Mouse (Mus musculus): ENCODE measurements around the gene Wasl. TPM values are rescaled to one million over a fixed set of nuclear protein-coding genes. Genes with fewer than 3 reads are reported as not detected.
A peak's percentile ranks its signal among the peaks of the same experiment; 100 is the strongest.

The Wasl gene
- polyA plus RNA-seq, 1 experiment from 2014 or later, result 76.6 TPM

DNA sequence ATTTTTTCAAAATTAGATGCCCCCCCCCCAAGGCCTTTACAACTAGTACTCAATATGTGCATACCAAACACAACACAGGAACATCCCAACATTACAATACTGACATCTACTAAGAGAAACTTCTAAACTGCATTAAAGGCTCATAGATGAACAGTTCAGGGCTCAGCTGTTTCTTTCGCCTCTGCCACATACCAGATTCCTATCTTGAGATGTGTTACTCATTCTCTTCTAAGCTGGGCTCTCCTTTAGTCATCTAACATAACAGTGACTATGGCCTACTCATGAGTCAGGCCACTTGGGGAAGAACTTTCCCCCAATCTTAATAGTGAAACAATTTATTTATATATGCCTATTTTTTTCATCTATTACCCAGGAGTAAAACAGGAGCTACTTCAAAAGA is 36.3 kb downstream of the Wasl start:
- 90% methylated on average over 1 of the region's 1 CpGs for WGBS
- H3K4me3 ChIP-seq (ENCODE audit: low read length), result no peak overlapping the region
- H3K27me3 ChIP-seq (replicated peaks; ENCODE audit: control insufficient read depth, insufficient read depth, low read length), result no peaks in the 10 kb centered on the region
- H3K4me2 ChIP-seq (ENCODE audit: low read depth, low read length), result no peak overlapping the region
- no peaks in the 10 kb centered on the region for H3K36me3 ChIP-seq (ENCODE audit: control insufficient read depth, insufficient read depth, low read length)
- no peak for ATAC-seq
- no peaks in the 10 kb centered on the region for H3K9me3 ChIP-seq (ENCODE audit: control insufficient read depth, low read length)
- H3K4me1 ChIP-seq (ENCODE audit: control insufficient read depth, insufficient read depth, low read length), result 0 out of 2 replicates have a peak, but pooled peaks cover 3% of the 10 kb centered on the region
- no peak overlapping the region for H3K27ac ChIP-seq (ENCODE audit: low read length)
- H3K9ac ChIP-seq (ENCODE audit: low read depth, low read length), result no peak overlapping the region

DNA sequence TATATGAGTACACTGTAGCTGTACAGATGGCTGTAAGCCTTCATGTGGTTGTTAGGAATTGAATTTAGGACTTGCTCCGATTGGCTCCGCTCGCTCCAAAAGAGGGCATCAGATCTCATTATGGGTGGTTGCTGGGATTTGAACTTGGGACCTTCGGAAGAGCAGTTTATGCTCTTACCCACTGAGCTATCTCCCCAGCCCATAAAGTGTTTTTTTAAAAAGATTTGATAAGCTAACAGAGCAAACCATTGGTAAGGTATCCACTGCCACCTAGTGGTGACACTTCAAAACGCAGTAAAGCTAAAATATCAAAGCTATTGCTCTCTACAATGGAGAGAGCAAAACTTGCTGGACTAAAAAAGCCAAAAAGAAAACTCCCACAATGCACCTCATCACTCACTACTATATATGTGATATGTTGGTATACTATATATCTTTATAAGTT is 37.2 kb downstream of the Wasl start:
- peak; percentile 49 for ATAC-seq
- Histone ChIP-seq H3K4me3 (ENCODE audit: low read length) (no peak overlapping the region), H3K9ac (ENCODE audit: low read depth, low read length) (no peak overlapping the region), H3K4me2 (ENCODE audit: low read depth, low read length) (no peak overlapping the region), H3K27ac (ENCODE audit: low read length) (no peak overlapping the region), H3K4me1 (ENCODE audit: control insufficient read depth, insufficient read depth, low read length) (0 out of 2 replicates have a peak, but pooled peaks cover 3% of the 10 kb centered on the region), H3K9me3 (ENCODE audit: control insufficient read depth, low read length) (no peaks in the 10 kb centered on the region), H3K36me3 (ENCODE audit: control insufficient read depth, insufficient read depth, low read length) (no peaks in the 10 kb centered on the region), H3K27me3 (replicated peaks; ENCODE audit: control insufficient read depth, insufficient read depth, low read length) (no peaks in the 10 kb centered on the region)
- 63% methylated on average over 5 of the region's 5 CpGs for WGBS

DNA sequence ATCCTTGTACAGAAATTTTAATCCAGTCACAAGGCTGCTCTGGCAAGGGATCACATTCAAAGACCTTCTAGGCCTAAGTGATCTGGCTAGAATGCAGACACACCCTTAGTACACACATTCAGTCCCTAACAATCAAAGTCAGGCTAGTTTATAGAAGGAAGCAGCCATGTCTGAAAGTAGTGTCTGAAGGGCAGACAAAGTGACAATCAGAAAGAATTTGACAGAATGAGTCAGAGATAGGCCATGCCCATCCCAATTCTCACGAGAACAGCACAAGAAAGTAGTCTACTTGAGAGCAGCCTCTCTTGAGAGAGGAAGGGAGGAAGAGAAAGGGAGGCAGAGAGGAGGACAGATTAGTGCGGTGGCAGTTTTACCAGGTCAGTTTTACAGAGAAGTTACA is 42.7 kb downstream of the Wasl start:
- no peak overlapping the region for H3K4me3 ChIP-seq (ENCODE audit: low read length)
- no peak overlapping the region for H3K27ac ChIP-seq (ENCODE audit: low read length)
- no peaks in the 10 kb centered on the region for H3K9me3 ChIP-seq (ENCODE audit: control insufficient read depth, low read length)
- H3K27me3 ChIP-seq (replicated peaks; ENCODE audit: control insufficient read depth, insufficient read depth, low read length), result no peaks in the 10 kb centered on the region
- H3K9ac ChIP-seq (ENCODE audit: low read depth, low read length), result no peak overlapping the region
- ATAC-seq, result peak; percentile 67
- H3K4me2 ChIP-seq (ENCODE audit: low read depth, low read length), result no peak overlapping the region
- no peaks in the 10 kb centered on the region for H3K4me1 ChIP-seq (ENCODE audit: control insufficient read depth, insufficient read depth, low read length)
- WGBS, result 80% methylated on average over 2 of the region's 2 CpGs
- peaks cover 2% of the 10 kb centered on the region; the same call in 1 of the 2 replicates for H3K36me3 ChIP-seq (ENCODE audit: control insufficient read depth, insufficient read depth, low read length)

GRCm38 (mm10) chr6:24620936-24621335 is 43.9 kb downstream of the Wasl start:
- no peaks in the 10 kb centered on the region for H3K4me1 ChIP-seq (ENCODE audit: control insufficient read depth, insufficient read depth, low read length)
- H3K4me3 ChIP-seq (ENCODE audit: low read length), result no peak overlapping the region
- H3K27me3 ChIP-seq (replicated peaks; ENCODE audit: control insufficient read depth, insufficient read depth, low read length), result no peaks in the 10 kb centered on the region
- no peaks in the 10 kb centered on the region for H3K9me3 ChIP-seq (ENCODE audit: control insufficient read depth, low read length)
- no peak overlapping the region for H3K4me2 ChIP-seq (ENCODE audit: low read depth, low read length)
- peaks cover 2% of the 10 kb centered on the region; the same call in 1 of the 2 replicates for H3K36me3 ChIP-seq (ENCODE audit: control insufficient read depth, insufficient read depth, low read length)
- 85% methylated on average over 2 of the region's 2 CpGs for whole genome bisulfite sequencing
- no peak overlapping the region for H3K9ac ChIP-seq (ENCODE audit: low read depth, low read length)
- no peak for ATAC-seq
- no peak overlapping the region for H3K27ac ChIP-seq (ENCODE audit: low read length)

DNA sequence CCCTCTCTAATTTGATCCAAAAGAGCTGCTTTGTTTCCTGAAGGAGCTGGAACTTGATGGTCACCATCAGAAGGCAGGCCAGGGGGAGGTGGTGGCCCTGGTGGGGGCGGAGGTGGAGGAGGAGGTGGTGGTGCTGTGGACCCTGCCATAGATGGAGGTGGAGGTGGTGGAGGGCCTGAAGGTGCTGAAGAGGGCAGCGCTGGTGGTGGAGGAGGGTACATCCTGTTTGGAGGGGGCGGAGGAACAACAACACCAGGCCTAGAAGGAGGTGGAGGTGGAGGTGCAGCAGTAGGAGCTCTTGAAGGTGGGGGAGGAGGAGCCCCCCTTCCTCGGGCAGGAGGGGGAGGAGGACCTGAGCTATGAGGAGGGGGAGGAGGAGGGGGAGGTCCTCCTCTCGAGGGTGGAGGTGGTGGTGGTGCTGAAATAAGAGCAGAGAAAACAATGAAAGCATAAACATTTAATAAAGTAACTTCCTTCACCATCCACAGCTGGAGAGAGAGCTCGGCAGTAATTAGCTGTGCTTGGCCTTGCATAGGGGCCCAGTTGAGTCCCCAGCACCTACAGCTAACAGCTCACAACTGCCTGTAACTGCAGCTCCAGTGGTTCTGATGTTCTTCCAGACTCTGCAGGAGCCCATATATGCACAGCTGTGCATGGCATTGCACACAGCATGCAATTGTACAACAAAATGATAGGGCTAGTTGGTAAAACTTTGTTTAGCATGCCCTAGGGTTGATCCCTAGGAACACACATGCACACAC is 45.3 kb downstream of the Wasl start:
- Histone ChIP-seq H3K27ac (ENCODE audit: low read length) (no peak overlapping the region), H3K4me1 (ENCODE audit: control insufficient read depth, insufficient read depth, low read length) (no peaks in the 10 kb centered on the region), H3K9me3 (ENCODE audit: control insufficient read depth, low read length) (no peaks in the 10 kb centered on the region), H3K4me2 (ENCODE audit: low read depth, low read length) (no peak overlapping the region), H3K9ac (ENCODE audit: low read depth, low read length) (no peak overlapping the region), H3K27me3 (replicated peaks; ENCODE audit: control insufficient read depth, insufficient read depth, low read length) (no peaks in the 10 kb centered on the region), H3K4me3 (ENCODE audit: low read length) (no peak overlapping the region), H3K36me3 (ENCODE audit: control insufficient read depth, insufficient read depth, low read length) (peaks cover 4% of the 10 kb centered on the region; the same call in 1 of the 2 replicates)
- WGBS, result 67% methylated on average over 6 of the region's 6 CpGs
- ATAC-seq, result no peak

DNA sequence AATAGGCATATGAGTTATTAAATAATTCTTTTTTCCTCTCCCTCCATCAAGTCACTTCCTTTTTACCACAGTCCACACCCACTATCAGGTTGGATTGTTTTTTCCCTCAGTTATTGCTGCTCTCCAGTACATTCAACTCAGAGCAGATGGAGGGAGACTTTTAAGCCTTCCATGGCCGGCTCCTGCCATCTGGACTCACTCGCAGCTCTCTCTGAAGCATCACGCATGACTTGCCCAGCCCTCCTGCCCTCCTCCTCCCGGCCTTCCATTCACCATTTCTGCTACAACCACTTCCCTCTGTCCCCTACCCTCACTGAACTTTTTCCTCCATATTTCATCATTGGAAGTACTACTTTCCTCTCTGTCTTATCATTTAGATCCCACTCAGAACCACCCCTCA is 48.1 kb downstream of the Wasl start:
- ATAC-seq, result no peak
- no peaks in the 10 kb centered on the region for H3K27me3 ChIP-seq (replicated peaks; ENCODE audit: control insufficient read depth, insufficient read depth, low read length)
- no peaks in the 10 kb centered on the region for H3K9me3 ChIP-seq (ENCODE audit: control insufficient read depth, low read length)
- no peak overlapping the region for H3K4me3 ChIP-seq (ENCODE audit: low read length)
- H3K27ac ChIP-seq (ENCODE audit: low read length), result no peak overlapping the region
- 74% methylated on average over 4 of the region's 4 CpGs for WGBS
- no peak overlapping the region for H3K9ac ChIP-seq (ENCODE audit: low read depth, low read length)
- H3K4me1 ChIP-seq (ENCODE audit: control insufficient read depth, insufficient read depth, low read length), result no peaks in the 10 kb centered on the region
- H3K4me2 ChIP-seq (ENCODE audit: low read depth, low read length), result no peak overlapping the region
- H3K36me3 ChIP-seq (ENCODE audit: control insufficient read depth, insufficient read depth, low read length), result peaks cover 4% of the 10 kb centered on the region; the same call in 1 of the 2 replicates

GRCm38 (mm10) chr6:24613918-24614317 is 50.9 kb downstream of the Wasl start:
- no peak overlapping the region for H3K27ac ChIP-seq (ENCODE audit: low read length)
- no peak for ATAC-seq
- H3K27me3 ChIP-seq (replicated peaks; ENCODE audit: control insufficient read depth, insufficient read depth, low read length), result no peaks in the 10 kb centered on the region
- WGBS, result 90% methylated on average over 4 of the region's 4 CpGs
- H3K4me1 ChIP-seq (ENCODE audit: control insufficient read depth, insufficient read depth, low read length), result no peaks in the 10 kb centered on the region
- no peaks in the 10 kb centered on the region for H3K9me3 ChIP-seq (ENCODE audit: control insufficient read depth, low read length)
- H3K4me2 ChIP-seq (ENCODE audit: low read depth, low read length), result no peak overlapping the region
- H3K36me3 ChIP-seq (ENCODE audit: control insufficient read depth, insufficient read depth, low read length), result 0 out of 2 replicates have a peak, but pooled peaks cover 2% of the 10 kb centered on the region
- H3K9ac ChIP-seq (ENCODE audit: low read depth, low read length), result no peak overlapping the region
- H3K4me3 ChIP-seq (ENCODE audit: low read length), result no peak overlapping the region

GRCm38 (mm10) chr6:24613346-24613745 is 51.5 kb downstream of the Wasl start:
- no peak for ATAC-seq
- Histone ChIP-seq H3K9ac (ENCODE audit: low read depth, low read length) (no peak overlapping the region), H3K27me3 (replicated peaks; ENCODE audit: control insufficient read depth, insufficient read depth, low read length) (no peaks in the 10 kb centered on the region), H3K4me1 (ENCODE audit: control insufficient read depth, insufficient read depth, low read length) (no peaks in the 10 kb centered on the region), H3K36me3 (ENCODE audit: control insufficient read depth, insufficient read depth, low read length) (0 out of 2 replicates have a peak, but pooled peaks cover 2% of the 10 kb centered on the region), H3K4me3 (ENCODE audit: low read length) (no peak overlapping the region), H3K4me2 (ENCODE audit: low read depth, low read length) (no peak overlapping the region), H3K27ac (ENCODE audit: low read length) (no peak overlapping the region), H3K9me3 (ENCODE audit: control insufficient read depth, low read length) (no peaks in the 10 kb centered on the region)
- 95% methylated on average over 6 of the region's 6 CpGs for WGBS

DNA sequence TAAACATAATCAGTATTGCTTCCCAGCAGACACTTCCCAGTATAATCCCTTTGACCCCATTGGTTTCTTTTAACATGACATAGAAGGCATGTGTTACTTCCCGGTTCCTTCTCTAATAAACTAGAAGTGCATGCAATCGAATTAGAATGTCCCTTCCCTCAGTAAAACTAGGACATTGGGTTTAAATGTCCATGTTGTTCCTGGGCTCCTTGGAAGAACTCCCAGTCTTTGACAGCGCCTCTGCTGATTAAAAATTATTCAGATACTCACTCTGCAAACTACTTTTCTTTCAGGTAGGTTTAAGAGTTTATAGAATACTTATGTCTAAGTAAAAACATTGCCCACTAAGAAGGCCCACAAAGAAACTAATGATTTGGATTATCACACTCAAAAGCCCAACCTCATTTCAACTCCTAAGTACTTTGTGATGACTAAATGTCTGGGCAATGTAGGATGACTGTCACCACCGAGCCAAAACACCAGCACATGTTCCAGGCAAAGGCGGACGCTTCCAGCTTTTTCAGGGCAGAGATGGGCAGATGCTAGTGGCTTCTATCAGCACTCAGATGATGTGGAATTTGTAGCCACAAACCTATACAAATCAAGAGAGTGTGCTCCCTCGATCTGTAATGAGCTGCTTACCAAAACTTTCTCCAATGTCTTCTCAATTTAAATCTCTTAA is 52.6 kb downstream of the Wasl start:
- Histone ChIP-seq H3K4me2 (ENCODE audit: low read depth, low read length) (no peak overlapping the region), H3K4me1 (ENCODE audit: control insufficient read depth, insufficient read depth, low read length) (no peaks in the 10 kb centered on the region), H3K9me3 (ENCODE audit: control insufficient read depth, low read length) (no peaks in the 10 kb centered on the region), H3K27me3 (replicated peaks; ENCODE audit: control insufficient read depth, insufficient read depth, low read length) (no peaks in the 10 kb centered on the region), H3K9ac (ENCODE audit: low read depth, low read length) (no peak overlapping the region), H3K36me3 (ENCODE audit: control insufficient read depth, insufficient read depth, low read length) (0 out of 2 replicates have a peak, but pooled peaks cover 2% of the 10 kb centered on the region), H3K27ac (ENCODE audit: low read length) (no peak overlapping the region), H3K4me3 (ENCODE audit: low read length) (no peak overlapping the region)
- ATAC-seq, result no peak
- 85% methylated on average over 7 of the region's 7 CpGs for WGBS
